Mouse (Mus musculus) macrophage (primary cell): Measurements from ENCODE around the gene Rgl2. TPM values are rescaled to one million over a fixed set of nuclear protein-coding genes. Genes with fewer than 3 reads are reported as not detected.
"Not testable (repeated sequence)": the region's sequence is repeated elsewhere in the genome, so short reads cannot be mapped to it uniquely, and the experiment has no call there.

Experiments
- H3K27ac ChIP-seq: fragments of 350-480 bp; formaldehyde crosslinking; 2 replicates; pipeline ENCODE4 v1.9.0; 2021
- H3K36me3 ChIP-seq: fragments of 350-480 bp; formaldehyde crosslinking; 2 replicates; pipeline ENCODE4 v1.9.0; 2021; ENCODE audit errors: inconsistent target
- H3K4me3 ChIP-seq: fragments of 350-480 bp; formaldehyde crosslinking; 2 replicates; pipeline ENCODE4 v1.9.0; 2021; ENCODE audit errors: inconsistent target
- H3K79me2 ChIP-seq: fragments of 350-480 bp; formaldehyde crosslinking; 2 replicates; pipeline ENCODE4 v1.9.0; 2021; ENCODE audit errors: inconsistent target
- WGBS: methylation state at CpG from one replicate; pipeline ENCODE4 v1.1.7; 2026; ENCODE audit warnings: inconsistent platforms; ENCODE audit not compliant: missing documents; 5-methylcytosine and 5-hydroxymethylcytosine counted together
- polyA plus RNA-seq: library from polyadenylated mRNA; stranded (reverse); fragments of 250-400 nt; gene quantifications from 3 replicates; pipeline ENCODE4 v1.2.4, GENCODE M21; 2018; ENCODE audit warnings: inconsistent platforms

Rgl2 gene
- polyA plus RNA-seq, 1 experiment from 2014 or later = 36.9 TPM

- 7% methylated on average over 56 of the region's 57 CpGs for WGBS
- Histone ChIP-seq H3K36me3 (peaks cover 17% of the 10 kb centered on the region), H3K79me2 (peaks cover 20% of the 10 kb centered on the region; the same call in 1 of the 2 replicates), H3K27ac (peak overlapping the region; percentile 89), H3K4me3 (peak overlapping the region; percentile 68)
Measured at GRCm38 (mm10) chr17:33977861-33978557, 48.7 kb downstream of the Rgl2 start.

GRCm38 (mm10) chr17:33978631-33979031, 49.3 kb downstream of the Rgl2 start:
- peak overlapping the region; percentile 68 for H3K4me3 ChIP-seq
- 1% methylated on average over 17 of the region's 17 CpGs for WGBS
- peaks cover 17% of the 10 kb centered on the region for H3K36me3 ChIP-seq
- peak overlapping the region; percentile 89 for H3K27ac ChIP-seq
- peaks cover 20% of the 10 kb centered on the region; the same call in 1 of the 2 replicates for H3K79me2 ChIP-seq

GRCm38 (mm10) chr17:33979512-33980050, 50.2 kb downstream of the Rgl2 start:
- WGBS = 72% methylated on average over 6 of the region's 6 CpGs
- Histone ChIP-seq H3K27ac (peak overlapping the region; percentile 89), H3K4me3 (no peak overlapping the region)

GRCm38 (mm10) chr17:33980181-33981035, 51.1 kb downstream of the Rgl2 start:
- H3K4me3 ChIP-seq = no peak overlapping the region
- peaks cover 3% of the 10 kb centered on the region for H3K36me3 ChIP-seq
- peaks cover 20% of the 10 kb centered on the region; the same call in 1 of the 2 replicates for H3K79me2 ChIP-seq
- peak overlapping the region; percentile 89 for H3K27ac ChIP-seq
- 83% methylated on average over 19 of the region's 19 CpGs for WGBS

More at GRCm38 (mm10) chr17:33979512-33980050, 50.2 kb downstream of the Rgl2 start:
- Histone ChIP-seq H3K36me3 (peaks cover 11% of the 10 kb centered on the region), H3K79me2 (peaks cover 20% of the 10 kb centered on the region; the same call in 1 of the 2 replicates)

GRCm38 (mm10) chr17:33981192-33981909, 52.0 kb downstream of the Rgl2 start:
- Histone ChIP-seq H3K27ac (peak overlapping the region; percentile 89), H3K79me2 (peaks cover 20% of the 10 kb centered on the region; the same call in 1 of the 2 replicates), H3K4me3 (peak overlapping the region; percentile 54)
- WGBS = under 1% methylated on average over 26 of the region's 27 CpGs
- H3K36me3 ChIP-seq = not testable (repeated sequence)

- Histone ChIP-seq H3K27ac (peak overlapping the region; percentile 89; the same call in 1 of the 2 replicates), H3K79me2 (peaks cover 12% of the 10 kb centered on the region; the same call in 1 of the 2 replicates), H3K4me3 (peak overlapping the region; percentile 54; the same call in 1 of the 2 replicates)
- WGBS = 12% methylated on average over 8 of the region's 8 CpGs
- not testable (repeated sequence) for H3K36me3 ChIP-seq
Measured at GRCm38 (mm10) chr17:33982136-33982535, 52.8 kb downstream of the Rgl2 start.

Other genes starting within 250 kb of the Rgl2 start
- gene Hnrnpm, start 242.7 kb upstream of the Rgl2 start, polyA plus RNA-seq = 138 to 351 TPM (median 174 TPM) in 3 replicates
- gene March2, start 210.9 kb upstream of the Rgl2 start, polyA plus RNA-seq = 31.4 to 62.1 TPM (median 56.3 TPM) in 3 replicates
- 103 to 129 TPM (median 115 TPM) in 3 replicates for gene Rab11b, start 169.0 kb upstream of the Rgl2 start, polyA plus RNA-seq
- 5.8 to 23.0 TPM (median 12.1 TPM) in 3 replicates for gene Angptl4, start 147.7 kb upstream of the Rgl2 start, polyA plus RNA-seq
- gene Kank3, start 119.0 kb upstream of the Rgl2 start, polyA plus RNA-seq = 5.5 to 10.9 TPM (median 9.8 TPM) in 3 replicates
- gene Rps28, start 105.0 kb upstream of the Rgl2 start, polyA plus RNA-seq = 746 to 2,425 TPM (median 1,878 TPM) in 3 replicates
- 105 to 236 TPM (median 213 TPM) in 3 replicates for gene Ndufa7, start 105.0 kb upstream of the Rgl2 start, polyA plus RNA-seq
- gene Cd320, start 86.5 kb upstream of the Rgl2 start, polyA plus RNA-seq = 2.0 to 5.0 TPM (median 4.1 TPM) in 3 replicates
- gene Gm7029, start 55.7 kb upstream of the Rgl2 start, polyA plus RNA-seq = not detected in 3 replicates
- 1.3 to 6.1 TPM (median 2.3 TPM) in 3 replicates for gene Kifc1, start 38.9 kb upstream of the Rgl2 start, polyA plus RNA-seq
- gene Platr17, start 24.4 kb upstream of the Rgl2 start, polyA plus RNA-seq = 1.8 TPM in 1 of 3 replicates, not detected in the others
- 32.1 to 95.9 TPM (median 50.6 TPM) in 3 replicates for gene Daxx, start 20.1 kb upstream of the Rgl2 start, polyA plus RNA-seq
- gene Tapbp, start 13.6 kb upstream of the Rgl2 start, polyA plus RNA-seq = 235 to 575 TPM (median 237 TPM) in 3 replicates
- gene Zbtb22, start 13.6 kb upstream of the Rgl2 start, polyA plus RNA-seq = 18.2 to 24.0 TPM (median 21.3 TPM) in 3 replicates
- 39.8 to 92.0 TPM (median 50.8 TPM) in 3 replicates for gene Pfdn6, start 10.8 kb downstream of the Rgl2 start, polyA plus RNA-seq
- 10.9 to 27.3 TPM (median 11.8 TPM) in 3 replicates for gene Wdr46, start 11.1 kb downstream of the Rgl2 start, polyA plus RNA-seq
- 4.0 to 11.7 TPM (median 6.8 TPM) in 3 replicates for gene B3galt4, start 21.9 kb downstream of the Rgl2 start, polyA plus RNA-seq
- 30.3 to 39.3 TPM (median 30.5 TPM) in 3 replicates for gene Vps52, start 26.3 kb downstream of the Rgl2 start, polyA plus RNA-seq
- gene Rps18, start 26.5 kb downstream of the Rgl2 start, polyA plus RNA-seq = 829 to 1,952 TPM (median 1,389 TPM) in 3 replicates
- gene H2-K1, start 70.8 kb downstream of the Rgl2 start, polyA plus RNA-seq = 2,418 to 4,239 TPM (median 2,994 TPM) in 3 replicates
- gene Ring1, start 95.1 kb downstream of the Rgl2 start, polyA plus RNA-seq = 12.0 to 17.2 TPM (median 17.1 TPM) in 3 replicates
- gene H2-Ke6, start 98.5 kb downstream of the Rgl2 start, polyA plus RNA-seq = 28.2 to 38.3 TPM (median 35.6 TPM) in 3 replicates
- gene Slc39a7, start 102.1 kb downstream of the Rgl2 start, polyA plus RNA-seq = 67.7 to 120 TPM (median 117 TPM) in 3 replicates
- 15.5 to 33.4 TPM (median 20.0 TPM) in 3 replicates for gene Rxrb, start 102.3 kb downstream of the Rgl2 start, polyA plus RNA-seq
- gene Col11a2, start 109.9 kb downstream of the Rgl2 start, polyA plus RNA-seq = 0.79 to 1.6 TPM (median 1.2 TPM) in 3 replicates
- 0.25 to 1.4 TPM (median 0.62 TPM) in 3 replicates for gene H2-Oa, start 162.8 kb downstream of the Rgl2 start, polyA plus RNA-seq
- 19.1 to 57.0 TPM (median 47.3 TPM) in 3 replicates for gene H2-DMa, start 190.0 kb downstream of the Rgl2 start, polyA plus RNA-seq
- gene Brd2, start 193.1 kb downstream of the Rgl2 start, polyA plus RNA-seq = 130 to 435 TPM (median 155 TPM) in 3 replicates
- 1.2 to 2.2 TPM (median 1.8 TPM) in 3 replicates for gene H2-DMb2, start 213.8 kb downstream of the Rgl2 start, polyA plus RNA-seq
- gene H2-DMb1, start 223.5 kb downstream of the Rgl2 start, polyA plus RNA-seq = 26.4 to 54.6 TPM (median 34.2 TPM) in 3 replicates